Mouse (Mus musculus): ENCODE results near the gene Magi2. TPM values are rescaled to one million over a fixed set of nuclear protein-coding genes. Genes with fewer than 3 reads are reported as not detected.

Magi2 gene
- polyA plus RNA-seq, 1 experiment: 0.79 TPM

DNA sequence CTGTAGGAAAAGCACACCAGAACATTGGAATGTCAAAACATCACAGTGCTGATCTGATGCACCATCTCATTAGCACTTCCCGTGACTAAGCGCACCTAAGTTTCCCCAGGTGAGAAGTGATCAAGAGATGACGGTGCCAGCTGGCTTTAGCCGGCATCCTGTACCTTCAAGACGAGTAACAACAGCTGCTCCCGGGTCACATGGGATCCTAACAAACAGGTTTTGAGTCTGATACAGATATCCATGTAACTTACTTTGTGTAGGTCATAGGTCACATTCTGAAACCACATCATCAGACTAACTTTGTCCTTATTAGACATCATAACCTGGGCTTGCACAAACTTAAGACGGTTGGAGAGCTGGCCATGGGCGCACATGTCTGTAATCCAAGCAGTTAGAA, 1522.0 kb downstream of the Magi2 start:
- Histone ChIP-seq H3K27ac (ENCODE audit: insufficient read depth, low read length) (no peak overlapping the region), H3K36me3 (ENCODE audit: control insufficient read depth, insufficient read depth, low read length) (no peaks in the 10 kb centered on the region), H3K27me3 (ENCODE audit: control insufficient read depth, insufficient read depth, low read length) (no peaks in the 10 kb centered on the region), H3K4me3 (ENCODE audit: extremely low read depth, insufficient read depth, insufficient read length) (no peak overlapping the region), H3K4me1 (ENCODE audit: control insufficient read depth, insufficient read depth, insufficient read length) (no peaks in the 10 kb centered on the region)
- TF ChIP-seq POLR2A (IDR thresholded peaks at IDR 0.05; ENCODE audit: low read depth, low read length) (no peak), CTCF (IDR thresholded peaks at IDR 0.05; ENCODE audit: extremely low read depth, insufficient read depth, insufficient read length, insufficient replicate concordance) (no peak)
- no peak for DNase-seq (ENCODE audit: low read depth in 1 of 2, low spot score in 2 of 2)
- WGBS: 95% methylated on average over 8 of the region's 8 CpGs

- TF ChIP-seq POLR2A (IDR thresholded peaks at IDR 0.05; ENCODE audit: low read depth, low read length) (no peak), CTCF (IDR thresholded peaks at IDR 0.05; ENCODE audit: extremely low read depth, insufficient read depth, insufficient read length, insufficient replicate concordance) (no peak)
- H3K27me3 ChIP-seq (ENCODE audit: control insufficient read depth, insufficient read depth, low read length): no peaks in the 10 kb centered on the region
- no peak overlapping the region for H3K27ac ChIP-seq (ENCODE audit: insufficient read depth, low read length)
- DNase-seq (ENCODE audit: low read depth in 1 of 2, low spot score in 2 of 2): no peak
- no peaks in the 10 kb centered on the region for H3K36me3 ChIP-seq (ENCODE audit: control insufficient read depth, insufficient read depth, low read length)
- 7% methylated on average over 3 of the region's 3 CpGs for WGBS
- no peak overlapping the region for H3K4me3 ChIP-seq (ENCODE audit: extremely low read depth, insufficient read depth, insufficient read length)
- H3K4me1 ChIP-seq (ENCODE audit: control insufficient read depth, insufficient read depth, insufficient read length): no peaks in the 10 kb centered on the region
Measured at GRCm38 (mm10) chr5:20749535-20749934, 1522.7 kb downstream of the Magi2 start.

DNA sequence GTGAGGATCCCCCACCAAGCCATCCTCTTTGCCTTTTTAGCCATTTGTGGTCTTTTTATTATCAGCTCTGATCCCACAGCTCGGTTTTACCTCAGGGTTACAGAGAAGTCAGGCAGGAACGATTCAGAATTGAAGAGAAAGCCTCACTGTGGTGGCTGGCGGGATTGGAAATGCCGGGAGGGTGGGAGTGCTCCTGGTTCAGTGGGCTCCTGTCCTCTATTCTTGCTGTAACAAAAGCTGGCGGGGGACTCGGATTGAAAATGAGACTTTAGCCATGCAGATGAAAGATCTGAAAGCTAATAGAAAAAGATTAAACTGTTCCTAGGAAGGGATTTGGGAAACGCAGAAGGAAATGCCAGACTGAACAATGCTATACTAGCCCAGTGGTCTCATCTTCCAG, 1524.2 kb downstream of the Magi2 start:
- no peaks in the 10 kb centered on the region for H3K27me3 ChIP-seq (ENCODE audit: control insufficient read depth, insufficient read depth, low read length)
- DNase-seq (ENCODE audit: low read depth in 1 of 2, low spot score in 2 of 2): no peak
- no peak for TF ChIP-seq POLR2A (IDR thresholded peaks at IDR 0.05; ENCODE audit: low read depth, low read length)
- TF ChIP-seq CTCF (IDR thresholded peaks at IDR 0.05; ENCODE audit: extremely low read depth, insufficient read depth, insufficient read length, insufficient replicate concordance): no peak
- no peak overlapping the region for H3K4me3 ChIP-seq (ENCODE audit: extremely low read depth, insufficient read depth, insufficient read length)
- H3K36me3 ChIP-seq (ENCODE audit: control insufficient read depth, insufficient read depth, low read length): no peaks in the 10 kb centered on the region
- H3K4me1 ChIP-seq (ENCODE audit: control insufficient read depth, insufficient read depth, insufficient read length): no peaks in the 10 kb centered on the region
- H3K27ac ChIP-seq (ENCODE audit: insufficient read depth, low read length): no peak overlapping the region
- WGBS: 89% methylated on average over 7 of the region's 7 CpGs

DNA sequence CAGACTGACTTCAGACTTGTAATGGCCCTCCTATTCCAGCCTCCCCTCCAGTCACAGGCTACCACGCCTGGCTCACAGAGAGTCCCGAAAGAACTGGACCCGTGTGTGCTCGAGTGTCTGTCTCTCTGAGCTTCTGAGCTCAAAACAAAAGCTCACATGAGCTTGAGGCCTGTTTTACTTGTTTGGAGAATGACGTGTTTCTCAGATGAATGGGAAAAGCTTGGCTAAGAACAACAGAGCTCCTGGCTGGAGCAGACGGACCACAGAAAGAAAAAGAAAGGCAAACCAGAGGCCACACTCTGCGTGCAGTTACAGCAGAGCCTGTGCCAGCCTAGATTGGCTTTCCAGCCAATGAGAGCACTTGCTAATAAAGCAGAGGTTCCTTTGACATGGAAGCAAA, 1524.9 kb downstream of the Magi2 start:
- 92% methylated on average over 7 of the region's 7 CpGs for WGBS
- Histone ChIP-seq H3K36me3 (ENCODE audit: control insufficient read depth, insufficient read depth, low read length) (no peaks in the 10 kb centered on the region), H3K4me3 (ENCODE audit: extremely low read depth, insufficient read depth, insufficient read length) (no peak overlapping the region), H3K27me3 (ENCODE audit: control insufficient read depth, insufficient read depth, low read length) (no peaks in the 10 kb centered on the region), H3K4me1 (ENCODE audit: control insufficient read depth, insufficient read depth, insufficient read length) (no peaks in the 10 kb centered on the region), H3K27ac (ENCODE audit: insufficient read depth, low read length) (no peak overlapping the region)
- DNase-seq (ENCODE audit: low read depth in 1 of 2, low spot score in 2 of 2): no peak
- TF ChIP-seq POLR2A (IDR thresholded peaks at IDR 0.05; ENCODE audit: low read depth, low read length): no peak
- TF ChIP-seq CTCF (IDR thresholded peaks at IDR 0.05; ENCODE audit: extremely low read depth, insufficient read depth, insufficient read length, insufficient replicate concordance): no peak

DNA sequence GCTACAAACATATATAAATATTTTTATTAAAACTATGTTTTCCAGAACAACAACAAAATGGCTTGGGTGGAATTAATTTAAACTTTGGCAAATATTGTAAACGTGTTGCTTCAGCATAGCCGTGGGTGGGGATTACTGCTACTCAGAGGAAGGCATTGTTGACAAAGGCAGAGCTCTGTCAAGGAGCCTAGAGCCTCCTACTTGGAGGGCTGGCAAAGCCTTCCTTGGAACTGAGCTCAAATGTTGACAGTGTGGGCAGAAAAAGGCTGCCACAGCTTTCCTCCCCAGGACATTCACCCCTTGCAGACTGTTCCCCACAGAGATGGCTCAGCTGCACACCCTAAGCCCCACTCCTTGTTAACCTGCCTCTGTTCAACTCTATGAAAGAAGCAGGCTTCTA, 1526.3 kb downstream of the Magi2 start:
- DNase-seq (ENCODE audit: low read depth in 1 of 2, low spot score in 2 of 2): no peak
- TF ChIP-seq CTCF (IDR thresholded peaks at IDR 0.05; ENCODE audit: extremely low read depth, insufficient read depth, insufficient read length, insufficient replicate concordance) (no peak), POLR2A (IDR thresholded peaks at IDR 0.05; ENCODE audit: low read depth, low read length) (no peak)
- H3K4me1 ChIP-seq (ENCODE audit: control insufficient read depth, insufficient read depth, insufficient read length): no peaks in the 10 kb centered on the region
- H3K27ac ChIP-seq (ENCODE audit: insufficient read depth, low read length): no peak overlapping the region
- H3K36me3 ChIP-seq (ENCODE audit: control insufficient read depth, insufficient read depth, low read length): no peaks in the 10 kb centered on the region
- WGBS: 85% methylated on average over 2 of the region's 2 CpGs
- H3K27me3 ChIP-seq (ENCODE audit: control insufficient read depth, insufficient read depth, low read length): no peaks in the 10 kb centered on the region
- no peak overlapping the region for H3K4me3 ChIP-seq (ENCODE audit: extremely low read depth, insufficient read depth, insufficient read length)

GRCm38 (mm10) chr5:20753963-20754362, 1527.1 kb downstream of the Magi2 start:
- H3K27me3 ChIP-seq (ENCODE audit: control insufficient read depth, insufficient read depth, low read length): no peaks in the 10 kb centered on the region
- TF ChIP-seq POLR2A (IDR thresholded peaks at IDR 0.05; ENCODE audit: low read depth, low read length) (no peak), CTCF (IDR thresholded peaks at IDR 0.05; ENCODE audit: extremely low read depth, insufficient read depth, insufficient read length, insufficient replicate concordance) (no peak)
- no peaks in the 10 kb centered on the region for H3K4me1 ChIP-seq (ENCODE audit: control insufficient read depth, insufficient read depth, insufficient read length)
- no peaks in the 10 kb centered on the region for H3K36me3 ChIP-seq (ENCODE audit: control insufficient read depth, insufficient read depth, low read length)
- DNase-seq (ENCODE audit: low read depth in 1 of 2, low spot score in 2 of 2): no peak
- H3K4me3 ChIP-seq (ENCODE audit: extremely low read depth, insufficient read depth, insufficient read length): no peak overlapping the region
- no peak overlapping the region for H3K27ac ChIP-seq (ENCODE audit: insufficient read depth, low read length)
- 85% methylated on average over 5 of the region's 5 CpGs for WGBS
